Mouse (Mus musculus): ENCODE results near the gene Snrnp48.

DNA sequence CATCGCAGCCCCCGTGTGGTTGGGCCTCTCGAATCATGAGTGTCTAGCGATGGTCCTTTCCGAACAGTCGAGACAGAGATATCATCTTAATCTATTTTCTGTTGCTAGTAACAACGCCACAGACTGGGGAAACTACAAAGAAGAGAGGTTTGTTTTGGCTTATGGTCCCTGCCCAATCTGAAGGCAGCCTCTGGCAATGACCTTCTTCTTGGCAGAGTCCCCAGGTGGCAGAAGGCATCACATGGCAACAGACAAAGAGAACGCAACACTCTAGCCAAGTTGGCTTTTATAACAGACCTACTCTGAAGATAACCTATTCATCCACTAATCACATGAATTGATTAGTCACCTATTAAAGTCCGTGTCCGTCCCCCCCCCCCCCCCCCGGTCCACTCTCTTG lies 39.8 kb upstream of the Snrnp48 start:
- no peak for TF ChIP-seq POLR2A (IDR thresholded peaks at IDR 0.05; ENCODE audit: extremely low read depth, insufficient read depth, low read length)
- TF ChIP-seq CTCF (IDR thresholded peaks at IDR 0.05; ENCODE audit: low read depth, low read length), result no peak
